Mouse (Mus musculus): Measurements from ENCODE around the gene Catsperd.
A peak's percentile ranks its signal among the peaks of the same experiment; 100 is the strongest.
"Not testable (repeated sequence)": the region's sequence is repeated elsewhere in the genome, so short reads cannot be mapped to it uniquely, and the experiment has no call there.

Gene Catsperd

DNA sequence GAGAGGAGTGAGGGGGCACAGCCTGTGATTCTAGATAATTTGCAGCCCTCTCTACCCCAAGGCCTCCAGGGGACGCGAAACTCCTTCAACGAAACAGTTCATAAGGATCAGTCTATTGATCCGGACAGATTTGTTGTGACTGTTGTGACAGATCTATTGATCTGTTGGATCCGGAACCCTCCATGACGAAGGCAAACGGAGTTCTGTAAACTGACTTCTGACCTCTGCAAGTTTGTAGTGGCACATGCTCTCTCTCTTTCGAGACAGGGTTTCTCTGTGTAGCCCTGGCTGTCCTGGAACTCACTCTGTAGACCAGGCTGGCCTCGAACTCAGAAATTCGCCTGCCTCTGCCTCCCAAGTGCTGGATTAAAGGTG, 15.4 kb upstream of the Catsperd start:
- DNase-seq (ENCODE audit: low read depth, low spot score), result not testable (repeated sequence)

DNA sequence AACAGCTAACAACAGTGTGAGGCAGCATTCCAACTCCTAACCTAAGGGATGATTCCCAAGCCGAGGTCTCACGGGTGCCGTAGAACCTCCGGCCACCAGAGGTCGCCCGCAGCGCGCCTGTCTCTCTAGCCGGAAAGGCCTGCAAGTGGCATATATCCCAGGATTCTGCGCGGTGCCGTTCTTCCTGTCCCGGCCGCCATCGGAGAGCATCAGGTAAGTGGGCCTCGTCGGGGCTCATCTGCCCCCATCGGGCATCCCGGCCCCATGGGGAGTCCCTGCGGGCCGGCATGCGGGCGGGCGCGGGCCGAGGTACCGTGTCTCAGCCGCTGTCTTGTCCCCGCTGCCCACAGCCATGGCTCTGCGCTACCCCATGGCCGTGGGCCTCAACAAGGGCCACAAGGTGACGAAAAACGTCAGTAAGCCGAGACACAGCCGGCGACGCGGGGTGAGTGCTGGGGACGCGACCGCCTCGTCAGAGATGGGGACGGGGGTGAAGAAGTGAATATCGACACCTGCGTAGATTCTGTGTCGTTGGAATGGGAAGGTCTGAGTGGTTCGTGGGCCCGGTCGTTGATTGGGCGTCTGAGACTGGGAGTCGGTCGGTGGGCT, 14.6 kb upstream of the Catsperd start, which contains the start of gene Rpl36:
Gene Rpl36, plus strand, starts transcription at position 181 of the 609 bp plus-strand sequence.
- peak; percentile 96 for DNase-seq (ENCODE audit: low read depth, low spot score)

DNA sequence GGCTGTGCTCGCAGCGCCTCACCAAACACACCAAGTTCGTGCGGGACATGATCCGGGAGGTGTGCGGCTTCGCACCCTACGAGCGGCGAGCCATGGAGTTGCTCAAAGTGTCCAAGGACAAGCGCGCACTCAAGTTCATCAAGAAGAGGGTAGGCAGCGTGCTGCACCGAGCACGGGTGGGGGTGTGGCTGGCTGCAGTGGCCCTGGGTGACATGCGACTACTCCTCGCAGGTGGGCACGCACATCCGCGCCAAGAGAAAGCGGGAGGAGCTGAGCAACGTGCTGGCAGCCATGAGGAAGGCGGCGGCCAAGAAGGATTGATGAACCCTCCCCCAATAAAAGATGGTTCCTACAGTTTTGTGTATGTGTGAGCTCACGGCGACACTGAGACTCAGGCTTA, 14.1 kb upstream of the Catsperd start:
- peak; percentile 85 for DNase-seq (ENCODE audit: low read depth, low spot score)

DNA sequence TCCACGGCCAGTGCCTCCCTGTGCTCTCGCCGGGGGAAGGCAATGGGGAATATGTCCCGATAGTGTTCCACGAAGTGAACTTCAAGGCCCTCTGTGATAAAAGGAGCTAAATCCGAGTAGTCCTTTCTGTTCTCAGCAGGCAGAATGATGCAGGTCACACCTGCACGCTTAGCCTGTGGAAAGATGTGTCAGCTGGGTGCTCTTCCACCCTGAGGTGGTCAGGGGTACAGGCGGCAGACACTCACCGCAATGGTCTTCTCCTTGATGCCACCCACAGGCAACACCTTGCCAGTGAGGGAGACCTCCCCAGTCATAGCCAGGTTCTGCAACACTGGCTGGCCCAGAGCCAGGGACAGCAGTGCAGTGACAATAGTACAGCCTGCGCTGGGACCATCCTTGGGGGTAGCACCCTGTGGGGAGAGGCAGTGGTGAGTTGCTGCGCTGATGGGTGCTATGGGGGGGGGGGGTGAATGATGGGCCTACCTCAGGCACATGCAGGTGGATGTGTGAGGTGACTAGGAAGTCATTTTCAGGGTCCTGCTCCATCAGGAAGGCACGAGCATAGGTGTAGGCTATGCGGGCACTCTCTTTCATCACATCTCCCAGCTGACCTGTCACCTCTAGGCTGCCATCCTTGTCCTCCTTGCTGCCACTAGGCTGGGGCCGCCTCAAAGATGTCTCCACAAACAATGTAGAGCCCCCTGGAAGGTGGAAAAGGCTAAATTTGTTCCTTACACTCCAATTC, 13.4 kb upstream of the Catsperd start:
- DNase-seq (ENCODE audit: low read depth, low spot score), result peak; percentile 68

DNA sequence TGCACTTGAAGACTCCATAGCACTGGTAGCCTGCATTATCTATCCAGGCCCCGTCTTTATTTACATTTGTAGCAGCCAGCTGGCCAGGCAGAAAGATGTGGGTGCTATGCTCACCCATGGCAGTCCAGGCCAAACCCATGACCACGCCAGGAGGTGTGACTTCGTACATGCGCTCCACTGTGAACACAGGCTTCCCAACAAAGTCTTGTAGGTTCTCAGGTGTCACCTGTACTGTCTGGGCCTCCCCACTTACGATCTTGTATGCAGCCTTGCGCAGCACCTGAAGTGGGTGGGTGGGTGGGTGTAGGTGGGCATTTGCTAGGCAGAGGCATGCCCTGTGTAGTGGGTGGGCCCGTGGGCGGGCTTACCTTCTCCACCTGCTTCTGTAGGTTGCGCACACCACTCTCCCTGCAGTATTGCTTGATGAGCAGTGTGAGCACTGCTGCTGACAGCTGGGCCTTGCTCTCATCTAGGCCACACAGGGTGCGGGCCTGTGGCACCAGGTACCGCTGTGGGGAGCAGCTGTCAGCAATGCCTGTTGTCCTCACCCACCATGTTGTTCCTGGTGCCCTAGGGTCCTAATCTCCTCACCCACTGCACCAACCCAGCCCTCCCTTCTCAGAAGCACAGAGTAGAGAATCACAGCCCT, 12.7 kb upstream of the Catsperd start:
- DNase-seq (ENCODE audit: low read depth, low spot score), result peak; percentile 70

DNA sequence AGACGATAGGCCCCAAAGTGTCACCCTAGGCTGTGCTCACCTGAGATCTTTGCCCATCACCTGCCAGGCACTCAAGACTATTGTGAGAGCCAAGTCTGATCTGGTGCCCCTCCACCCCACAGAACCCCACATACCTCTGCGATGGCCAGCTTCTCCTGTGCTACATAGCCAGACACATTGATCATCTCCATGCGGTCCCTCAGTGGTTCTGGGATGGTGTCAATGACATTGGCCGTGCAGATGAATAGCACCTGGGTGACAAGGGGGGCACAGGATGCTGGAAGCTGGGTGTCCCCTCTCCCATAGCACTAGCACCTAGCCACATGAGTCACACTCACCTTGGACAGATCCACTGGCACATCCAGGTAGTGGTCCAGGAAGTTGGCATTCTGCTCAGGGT, 12.2 kb upstream of the Catsperd start:
- no peak for DNase-seq (ENCODE audit: low read depth, low spot score)

DNA sequence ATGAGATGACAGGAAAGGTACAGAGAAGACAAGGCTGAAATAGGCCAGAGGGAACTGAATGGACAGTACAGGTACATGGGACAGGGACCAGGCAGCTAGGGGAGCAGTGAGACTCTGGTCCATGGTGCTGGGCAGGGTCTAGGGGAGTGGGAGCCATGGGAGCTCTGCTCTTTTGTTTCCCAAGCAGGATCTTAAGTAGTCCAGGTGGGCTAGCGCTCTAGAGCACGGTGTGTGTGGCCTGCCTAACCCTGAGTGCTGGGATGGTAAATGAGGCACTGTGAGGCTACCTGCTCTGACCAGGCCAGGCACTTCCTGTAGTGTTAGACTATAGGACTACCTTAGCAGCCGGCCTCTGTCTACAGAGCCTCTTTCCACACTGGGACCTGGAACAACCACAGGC, 11.2 kb upstream of the Catsperd start:
- DNase-seq (ENCODE audit: low read depth, low spot score), result peak; percentile 33

DNA sequence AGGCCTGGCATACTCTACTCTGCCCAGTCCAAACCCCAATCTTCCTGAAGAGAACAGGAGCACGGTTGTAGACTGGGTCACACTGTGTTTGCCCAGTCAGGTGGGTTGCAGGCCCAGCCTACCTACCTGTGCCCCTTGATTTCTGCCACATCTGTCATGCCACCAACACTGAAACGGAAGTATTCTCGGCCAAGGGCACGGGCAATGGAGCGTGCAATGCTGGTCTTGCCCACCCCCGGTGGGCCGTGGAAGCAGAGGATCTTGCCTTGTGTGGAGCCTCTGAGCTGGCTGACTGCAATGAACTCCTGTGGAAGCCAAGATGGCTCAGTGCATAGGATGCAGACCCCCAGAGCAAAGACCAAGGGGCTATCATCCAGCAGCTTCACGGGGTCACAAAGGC, 10.3 kb upstream of the Catsperd start:
- DNase-seq (ENCODE audit: low read depth, low spot score), result no peak

DNA sequence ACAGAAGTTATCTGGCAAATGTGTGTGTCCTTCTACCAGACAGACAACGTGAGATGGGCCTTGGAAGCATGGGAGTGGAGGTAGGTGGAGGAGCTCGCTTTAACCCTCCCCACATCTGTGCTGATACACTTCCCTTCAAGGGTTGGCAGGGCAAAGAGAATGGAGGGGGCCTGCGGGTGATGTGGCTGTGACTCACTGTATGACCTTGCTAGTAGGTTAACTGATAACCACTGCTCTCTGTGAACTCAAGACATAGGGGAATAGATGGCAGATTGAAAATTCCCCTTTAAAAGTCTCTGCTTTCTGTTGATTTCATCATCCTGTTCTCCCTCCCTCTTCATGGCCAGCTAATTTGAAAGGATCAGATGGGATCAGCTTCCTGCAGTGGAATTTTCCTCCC, 2.4 kb upstream of the Catsperd start:
- no peak for DNase-seq (ENCODE audit: low read depth, low spot score)

DNA sequence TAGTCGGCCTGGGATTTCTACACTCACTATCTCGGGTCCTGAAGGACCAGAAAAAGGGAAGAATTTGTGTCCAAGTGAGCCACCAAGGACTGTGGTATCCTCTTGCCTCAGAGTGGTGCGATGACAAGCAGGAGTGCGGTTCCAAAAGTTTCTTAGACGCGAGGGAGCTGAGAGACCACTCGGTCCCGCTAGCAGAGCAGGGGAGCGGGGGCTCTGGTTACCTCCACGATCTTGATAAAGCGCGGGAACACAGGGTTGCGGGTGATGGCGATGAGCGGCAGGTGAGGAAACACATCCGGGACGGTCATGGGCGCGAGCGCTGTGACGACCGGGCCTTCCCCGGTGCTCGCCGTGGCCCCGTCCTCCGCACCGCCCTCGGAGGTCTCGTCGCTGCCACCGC, 1.7 kb upstream of the Catsperd start:
- peak; percentile 25 for DNase-seq (ENCODE audit: low read depth, low spot score)

DNA sequence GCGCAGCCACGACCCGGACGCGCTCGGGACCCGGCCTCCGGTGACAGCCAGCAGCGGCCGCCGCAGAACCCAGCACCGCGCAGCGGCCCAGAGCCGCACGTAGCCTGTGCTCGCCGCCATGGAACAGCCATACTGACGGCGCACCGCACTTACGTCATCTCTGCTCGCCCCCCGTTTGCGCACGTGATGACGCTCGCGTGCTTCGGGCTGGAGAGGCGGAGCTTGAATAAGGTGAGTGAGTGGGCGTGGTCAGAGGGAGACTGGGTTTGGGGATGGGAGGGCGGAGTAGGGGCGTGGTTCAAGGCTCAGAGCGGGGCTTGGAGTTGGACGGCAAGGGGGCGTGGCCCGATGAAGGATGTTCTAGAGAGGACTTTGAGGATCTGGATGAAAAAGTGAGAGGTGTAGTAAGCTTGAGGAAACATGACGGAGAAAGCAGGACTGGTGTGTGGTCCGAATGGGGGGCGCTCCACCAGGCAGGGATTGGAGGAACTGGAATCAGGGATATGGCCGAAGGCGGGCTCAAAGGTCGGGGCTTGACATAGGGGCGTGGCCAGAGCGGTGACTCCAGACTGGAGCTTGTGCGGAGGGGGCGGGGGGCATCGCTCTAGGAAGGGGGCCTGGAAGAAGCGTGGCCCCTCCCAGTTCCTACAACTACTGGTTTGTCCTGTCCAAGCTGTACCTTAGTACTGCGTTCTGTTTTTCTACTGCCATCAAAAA, 1.0 kb upstream of the Catsperd start, which contains the start of gene Lonp1:
Gene Lonp1, minus strand, starts transcription at position 134 of the 717 bp plus-strand sequence.
- peak; percentile 99 for DNase-seq (ENCODE audit: low read depth, low spot score)

DNA sequence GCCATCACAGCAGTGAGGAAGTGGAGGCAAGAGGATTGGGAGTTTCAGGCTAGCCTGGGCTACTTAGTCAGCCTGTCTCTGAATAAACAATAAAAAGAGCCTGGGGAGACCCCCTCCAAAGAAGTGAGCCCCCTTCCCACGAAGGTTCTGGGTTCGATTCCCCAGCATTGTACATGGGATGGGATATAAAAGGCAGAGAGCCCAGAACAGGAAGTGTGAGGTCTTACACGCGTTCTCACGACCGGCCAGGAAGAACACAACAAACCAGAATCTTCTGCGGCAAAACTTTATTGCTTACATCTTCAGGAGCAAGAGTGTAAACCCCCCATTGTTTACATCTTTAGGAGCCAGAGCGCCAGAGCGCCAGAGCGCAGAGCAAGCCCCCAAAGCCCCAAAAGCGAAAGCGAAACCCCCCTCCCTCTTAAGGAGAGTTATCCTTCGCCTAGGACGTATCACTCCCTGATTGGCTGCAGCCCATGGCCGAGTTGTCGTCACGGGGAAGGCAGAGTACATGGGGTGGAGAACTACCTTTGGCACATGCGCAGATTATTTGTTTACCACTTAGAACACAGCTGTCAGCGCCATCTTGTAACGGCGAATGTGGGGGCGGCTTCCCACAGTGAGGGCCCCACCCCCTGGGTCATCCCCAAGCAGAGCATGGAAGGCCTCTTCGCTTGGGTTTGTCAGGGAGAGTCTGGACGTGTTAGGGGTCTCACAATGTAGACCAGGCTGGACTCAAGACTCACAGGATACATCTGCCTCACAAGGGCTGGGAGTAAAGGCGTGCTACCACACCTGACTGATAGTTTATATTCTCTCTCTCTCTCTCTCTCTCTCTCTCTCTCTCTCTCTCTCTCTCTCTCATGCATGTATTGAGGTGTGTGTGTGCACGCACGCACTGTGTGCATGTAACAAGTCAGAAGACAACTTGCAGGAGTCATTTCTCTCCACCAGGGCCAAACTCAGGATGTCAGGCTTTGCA, 2.1 kb downstream of the Catsperd start:
- peak; percentile 30 for DNase-seq (ENCODE audit: low read depth, low spot score)

DNA sequence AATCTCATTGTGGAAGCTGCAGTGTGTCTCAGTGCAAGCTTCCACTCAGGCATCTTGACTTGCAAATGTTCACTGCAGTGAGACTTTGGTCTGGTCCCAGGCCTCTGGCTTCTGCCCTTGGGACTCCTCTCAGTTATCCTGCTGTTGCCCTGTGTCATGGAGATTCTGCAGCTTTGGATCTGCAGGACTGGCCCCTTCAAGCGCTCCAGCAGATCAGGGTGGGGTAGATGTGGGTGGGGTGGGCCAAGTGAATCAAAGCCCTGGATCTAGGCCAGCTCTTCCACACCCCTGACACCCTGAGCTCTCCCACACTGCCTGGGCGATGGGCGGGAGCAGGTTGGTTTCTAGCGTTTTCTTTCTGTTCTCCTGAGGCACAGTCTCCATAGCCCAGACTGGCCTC, 3.9 kb downstream of the Catsperd start:
- DNase-seq (ENCODE audit: low read depth, low spot score), result peak; percentile 97

DNA sequence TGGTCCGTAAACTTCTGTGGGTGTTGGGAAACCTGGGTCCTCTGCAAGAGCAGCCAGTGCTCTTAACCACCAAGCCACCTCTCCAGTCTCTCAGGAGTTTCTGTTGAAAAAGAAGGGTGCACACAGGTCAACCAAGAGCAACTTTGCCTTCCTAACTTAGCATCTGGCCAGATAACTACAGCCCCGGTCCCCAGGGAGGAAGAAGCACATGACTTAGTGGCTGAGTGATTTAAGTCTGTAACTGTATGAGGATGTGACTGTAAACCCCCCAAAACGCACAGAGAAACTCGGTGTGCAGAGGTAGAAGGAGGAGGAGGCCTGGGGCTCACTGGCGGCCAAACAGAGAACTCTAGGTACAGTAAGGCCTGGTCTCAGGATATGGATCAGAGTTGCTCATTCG, 6.1 kb downstream of the Catsperd start:
- no peak for DNase-seq (ENCODE audit: low read depth, low spot score)

DNA sequence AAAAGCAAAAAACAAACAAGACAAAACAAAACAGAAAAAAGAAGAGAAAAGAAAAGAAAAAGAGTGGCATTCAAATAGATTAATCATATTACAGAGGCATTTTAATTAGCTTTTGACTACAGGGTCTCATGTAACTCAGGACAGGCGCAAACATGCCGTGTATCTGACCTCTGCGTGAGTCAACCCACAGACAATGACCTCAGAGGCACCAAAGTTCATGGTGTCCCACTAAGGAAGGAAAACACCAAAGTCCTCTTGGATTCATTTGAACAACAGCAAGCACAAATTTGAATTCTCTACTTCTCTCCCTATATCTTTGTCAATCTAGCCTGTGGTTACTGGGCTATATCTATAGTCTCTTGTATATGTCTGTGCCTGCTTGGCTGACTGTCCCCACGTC, 15.3 kb downstream of the Catsperd start:
- no peak for DNase-seq (ENCODE audit: low read depth, low spot score)

DNA sequence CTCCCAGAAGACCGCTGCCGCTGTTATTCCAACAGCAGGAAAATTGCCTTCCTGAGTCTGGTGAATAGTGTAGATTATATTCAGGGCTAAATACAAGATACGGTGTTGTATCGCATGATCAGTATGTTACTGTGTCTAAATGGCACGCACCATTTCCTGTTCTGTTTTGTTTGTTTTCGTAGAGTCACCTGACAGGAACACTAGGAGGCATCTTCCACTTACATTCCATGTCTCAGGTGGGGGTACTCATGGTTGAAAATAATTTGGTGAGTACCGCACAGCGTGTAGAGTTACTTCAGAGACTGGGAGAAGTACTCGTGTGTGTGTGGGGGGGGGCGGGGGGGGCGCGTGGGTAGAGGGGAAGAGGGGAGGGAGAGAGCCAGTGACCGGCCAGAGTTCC, 19.6 kb downstream of the Catsperd start:
- no peak for DNase-seq (ENCODE audit: low read depth, low spot score)

DNA sequence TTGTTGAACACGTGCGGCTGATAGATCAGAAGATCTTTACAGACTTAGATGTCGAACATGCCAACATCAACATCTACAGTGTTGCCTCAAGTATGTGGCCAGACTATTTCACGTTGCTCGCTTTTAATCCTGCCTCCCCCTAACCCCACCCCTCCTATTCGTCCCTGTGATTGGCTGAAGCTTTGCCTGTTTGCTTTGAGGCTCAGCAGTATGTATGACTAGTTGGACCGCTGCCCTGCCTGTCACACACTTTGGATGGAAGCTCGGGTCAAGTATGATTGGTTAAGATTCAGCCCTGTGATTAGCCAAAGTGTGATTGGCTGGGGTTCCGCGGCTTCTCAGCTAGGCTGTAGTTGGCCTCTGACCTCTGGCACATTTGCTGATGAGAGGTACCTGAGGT, 23.9 kb downstream of the Catsperd start:
- DNase-seq (ENCODE audit: low read depth, low spot score), result peak; percentile 78

DNA sequence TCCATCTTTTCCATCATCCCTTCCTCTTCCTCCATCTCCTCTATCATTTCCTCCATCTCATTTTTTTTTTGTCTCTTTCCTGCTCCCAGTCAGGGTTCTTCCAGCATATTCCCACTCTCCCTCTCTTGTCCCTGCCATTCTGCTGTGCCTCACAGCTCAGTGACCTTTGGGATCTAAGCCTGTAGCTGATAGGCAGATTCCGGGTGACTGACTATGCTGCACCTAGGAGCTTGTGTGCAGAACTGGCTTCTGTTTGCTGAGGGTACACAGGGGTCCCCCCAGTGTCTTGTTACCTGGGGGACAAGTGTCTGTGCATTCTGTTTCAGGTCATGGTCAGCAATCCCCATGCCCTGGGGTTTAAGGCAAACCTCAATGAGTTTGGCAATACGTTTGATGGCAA, 26.8 kb downstream of the Catsperd start:
- no peak for DNase-seq (ENCODE audit: low read depth, low spot score)

DNA sequence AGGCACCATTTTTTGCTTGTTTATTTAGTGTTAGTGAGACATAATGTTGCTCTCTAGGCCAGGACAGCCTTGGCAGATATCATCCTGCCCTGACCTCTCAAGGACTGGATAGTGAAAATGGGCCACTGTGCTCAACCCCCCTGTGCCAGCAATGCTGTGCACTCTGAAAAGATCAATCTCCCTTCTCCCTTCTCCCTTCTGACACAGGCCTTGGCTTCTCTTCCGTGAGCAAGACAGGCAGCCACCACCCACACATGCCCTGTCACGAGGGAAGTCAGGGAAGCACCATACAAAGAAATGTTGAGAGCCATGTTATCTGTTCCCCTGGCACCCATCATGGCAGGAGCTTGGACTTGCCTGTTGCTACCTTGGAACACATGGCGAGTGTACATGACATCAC, 27.4 kb downstream of the Catsperd start:
- no peak for DNase-seq (ENCODE audit: low read depth, low spot score)

DNA sequence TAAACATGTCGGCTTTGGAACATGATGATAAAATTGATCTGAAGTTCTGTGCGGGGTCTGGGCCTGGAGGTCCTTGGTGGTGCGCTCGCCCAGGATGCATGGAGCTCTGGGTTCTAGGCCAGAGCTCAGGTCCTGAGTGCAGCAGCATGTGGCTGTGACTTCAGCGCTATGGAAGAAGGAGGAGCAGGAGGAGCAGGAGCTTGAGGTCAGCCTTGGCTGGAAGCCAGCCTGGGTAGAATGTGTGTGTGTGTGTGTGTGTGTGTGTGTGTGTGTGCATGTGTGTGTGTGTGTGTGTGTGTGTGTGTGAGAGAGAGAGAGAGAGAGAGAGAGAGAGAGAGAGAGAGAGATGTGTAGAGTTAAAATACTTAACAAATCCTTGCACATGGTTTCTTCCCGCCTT, 28.2 kb downstream of the Catsperd start:
- DNase-seq (ENCODE audit: low read depth, low spot score), result no peak

DNA sequence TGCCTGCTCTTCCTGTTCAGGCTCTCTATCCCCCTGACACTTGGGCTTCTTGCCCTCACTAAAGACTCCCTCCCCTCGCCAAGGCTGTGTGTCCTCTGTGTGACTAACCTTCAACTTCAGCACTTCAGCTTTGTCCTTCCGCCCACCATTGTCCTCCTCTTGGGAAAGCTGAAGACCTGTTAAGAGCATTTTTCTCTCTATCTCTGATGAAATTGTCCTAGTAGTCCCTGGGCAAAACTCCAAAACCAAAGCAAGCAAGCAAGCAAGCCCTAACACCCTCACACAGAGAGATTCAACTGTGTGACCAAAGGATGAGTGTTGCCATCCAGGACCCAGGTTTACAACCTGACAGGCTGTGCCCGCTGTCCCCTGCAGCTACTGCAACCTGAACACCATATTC, 35.7 kb downstream of the Catsperd start:
- DNase-seq (ENCODE audit: low read depth, low spot score), result no peak

Measured in ZHBTc4 (cell line).